Mouse (Mus musculus) ES-Bruce4 (cell line): ENCODE data around the gene Arhgef17. TPM values are rescaled to one million over a fixed set of nuclear protein-coding genes. Genes with fewer than 3 reads are reported as not detected.

Experiments used
- H3K27ac ChIP-seq: 2 replicates; pipeline ENCODE4 v1.5.1; 2012; ENCODE audit warnings: low read length, inconsistent platforms; ENCODE audit not compliant: insufficient read depth
- H3K27me3 ChIP-seq: 2 replicates; pipeline ENCODE4 v1.6.1; 2012; ENCODE audit warnings: mild to moderate bottlenecking, low read length, inconsistent platforms; ENCODE audit not compliant: control insufficient read depth, poor library complexity, insufficient read depth, severe bottlenecking
- H3K36me3 ChIP-seq: 2 replicates; pipeline ENCODE4 v1.6.1; 2012; ENCODE audit warnings: inconsistent platforms, mild to moderate bottlenecking, low read length, moderate library complexity; ENCODE audit not compliant: control insufficient read depth, poor library complexity, insufficient read depth, severe bottlenecking
- H3K4me1 ChIP-seq: one replicate; pipeline ENCODE4 v1.8.1; 2011; ENCODE audit warnings: low read length; ENCODE audit not compliant: control insufficient read depth, insufficient read depth
- H3K4me3 ChIP-seq: 2 replicates; pipeline ENCODE4 v1.5.1; 2011; ENCODE audit warnings: low read depth, mild to moderate bottlenecking, low read length
- H3K9ac ChIP-seq: 2 replicates; pipeline ENCODE4 v1.6.1; 2012; ENCODE audit warnings: low read depth, mild to moderate bottlenecking, inconsistent platforms; ENCODE audit not compliant: poor library complexity, severe bottlenecking
- H3K9me3 ChIP-seq: replicated peaks from 2 replicates; pipeline ENCODE4 v1.6.1; 2012; ENCODE audit warnings: mild to moderate bottlenecking, low read length, inconsistent platforms; ENCODE audit not compliant: control insufficient read depth, poor library complexity, insufficient read depth, severe bottlenecking
- CTCF ChIP-seq: IDR thresholded peaks from one replicate; pipeline ENCODE4 v1.8.1; 2011; ENCODE audit warnings: low read depth, low read length
- EP300 ChIP-seq: IDR thresholded peaks from 2 replicates; pipeline ENCODE4 v1.6.1; 2011; ENCODE audit warnings: low read depth, low read length; ENCODE audit not compliant: insufficient read depth
- POLR2A ChIP-seq: IDR thresholded peaks from one replicate; pipeline ENCODE4 v1.8.1; 2011; ENCODE audit warnings: low read length; ENCODE audit not compliant: insufficient read depth
- polyA plus RNA-seq: library from polyadenylated mRNA; stranded (reverse); fragments of >200 nt; gene quantifications from 2 replicates; pipeline ENCODE4 v1.2.4, GENCODE M21; 2011; ENCODE audit warnings: low read depth; ENCODE audit not compliant: missing spikeins, insufficient read depth, insufficient read length

Gene Arhgef17
- polyA plus RNA-seq, 1 experiment: 21.0 TPM

DNA sequence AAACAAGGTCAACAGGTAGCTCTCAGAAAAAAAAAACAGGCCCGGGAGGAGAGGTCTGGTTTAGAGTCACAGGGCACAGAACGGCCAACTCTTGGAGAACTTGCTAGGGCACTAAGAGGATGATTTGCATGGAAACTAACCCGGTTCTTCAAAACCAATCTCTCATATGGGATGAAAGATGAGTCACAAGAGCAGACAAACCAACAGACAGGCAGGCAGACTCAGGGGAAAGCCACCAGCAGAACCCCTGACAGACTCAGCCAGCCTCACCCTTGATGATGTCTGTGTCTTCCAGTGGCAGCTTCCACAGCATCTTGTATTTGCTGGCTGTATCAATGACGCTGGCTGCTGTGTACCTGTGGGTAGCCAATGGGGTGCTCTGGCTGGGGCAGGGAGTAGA lies 50.0 kb downstream of the Arhgef17 start:
- no peaks in the 10 kb centered on the region for H3K9me3 ChIP-seq
- H3K4me1 ChIP-seq: no peaks in the 10 kb centered on the region
- H3K9ac ChIP-seq: no peak overlapping the region
- H3K4me3 ChIP-seq: no peak overlapping the region
- H3K27me3 ChIP-seq: no peaks in the 10 kb centered on the region
- H3K36me3 ChIP-seq: no peaks in the 10 kb centered on the region
- no peak for TF ChIP-seq CTCF
- no peak for TF ChIP-seq POLR2A
- TF ChIP-seq EP300: no peak
- no peak overlapping the region for H3K27ac ChIP-seq

DNA sequence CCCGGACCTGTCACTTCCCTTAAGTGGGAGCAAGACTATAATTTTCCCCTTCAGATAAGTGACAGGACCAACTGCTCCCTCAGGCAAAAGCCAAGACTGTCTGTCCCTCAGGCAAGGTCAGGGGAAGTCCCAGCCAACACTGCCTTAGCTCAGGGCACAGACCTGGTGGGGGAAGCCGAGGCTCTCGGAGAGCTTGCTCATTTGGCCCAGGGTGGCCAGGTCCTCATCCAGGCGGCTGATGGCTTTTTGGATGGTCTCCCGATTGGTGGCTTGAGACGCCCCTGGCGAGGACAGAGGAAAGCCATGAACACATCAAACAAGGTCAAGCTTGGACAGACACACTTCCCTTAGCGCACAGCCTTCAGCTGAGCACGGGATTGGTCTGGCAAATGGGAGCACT lies 50.4 kb downstream of the Arhgef17 start:
- no peak overlapping the region for H3K9ac ChIP-seq
- no peaks in the 10 kb centered on the region for H3K36me3 ChIP-seq
- TF ChIP-seq EP300: no peak
- no peak for TF ChIP-seq POLR2A
- no peak for TF ChIP-seq CTCF
- H3K4me3 ChIP-seq: no peak overlapping the region
- H3K9me3 ChIP-seq: no peaks in the 10 kb centered on the region
- no peaks in the 10 kb centered on the region for H3K27me3 ChIP-seq
- H3K4me1 ChIP-seq: no peaks in the 10 kb centered on the region
- no peak overlapping the region for H3K27ac ChIP-seq

DNA sequence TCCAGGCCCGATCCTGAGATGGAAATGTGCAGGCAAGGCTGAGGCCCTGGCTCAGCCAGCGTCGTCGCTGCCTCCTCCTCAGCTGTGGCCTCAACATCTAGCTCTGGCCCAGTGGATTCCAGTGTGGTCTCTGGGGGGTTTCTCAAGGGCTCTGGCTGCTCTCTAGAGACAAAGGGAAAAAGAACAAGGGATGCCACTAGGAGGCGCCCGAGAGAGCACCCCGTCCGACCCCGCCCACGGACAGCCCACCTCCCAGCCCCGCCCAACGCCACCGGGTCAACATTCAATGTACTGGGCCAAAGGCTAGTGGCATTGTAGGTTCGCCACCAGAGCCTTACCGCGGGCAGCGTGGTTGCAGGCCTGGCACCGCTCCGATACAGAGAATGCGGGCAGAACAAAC lies 52.3 kb downstream of the Arhgef17 start:
- Histone ChIP-seq H3K4me3 (peak overlapping the region; percentile 67), H3K4me1 (no peaks in the 10 kb centered on the region), H3K27ac (no peak overlapping the region), H3K9ac (no peak overlapping the region), H3K36me3 (no peaks in the 10 kb centered on the region), H3K9me3 (no peaks in the 10 kb centered on the region), H3K27me3 (no peaks in the 10 kb centered on the region)
- TF ChIP-seq CTCF (peak; percentile 70), EP300 (no peak)

DNA sequence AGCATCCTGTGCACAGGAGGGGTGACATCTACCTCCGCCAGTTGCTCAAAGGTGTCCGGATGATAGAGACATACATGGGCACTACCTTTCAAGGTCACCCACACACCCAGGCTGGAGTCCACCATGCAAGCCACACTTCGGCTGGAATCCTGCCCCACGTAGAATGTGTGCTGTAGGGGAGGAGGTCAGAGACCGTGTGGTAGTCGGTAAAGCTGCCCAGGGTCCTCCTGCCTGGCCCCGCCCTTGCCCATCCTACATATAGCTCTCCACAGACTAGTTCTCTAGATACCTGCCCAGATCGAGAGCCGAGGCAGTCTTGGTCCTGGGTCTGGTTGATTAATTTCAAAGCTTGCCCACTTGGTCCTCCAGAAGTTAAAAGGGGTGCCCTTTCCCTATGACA lies 55.1 kb downstream of the Arhgef17 start:
- H3K9me3 ChIP-seq: no peaks in the 10 kb centered on the region
- no peak overlapping the region for H3K9ac ChIP-seq
- no peaks in the 10 kb centered on the region for H3K4me1 ChIP-seq
- no peak overlapping the region for H3K27ac ChIP-seq
- TF ChIP-seq POLR2A (no peak), EP300 (no peak), CTCF (no peak)
- no peaks in the 10 kb centered on the region for H3K36me3 ChIP-seq
- H3K27me3 ChIP-seq: no peaks in the 10 kb centered on the region
- H3K4me3 ChIP-seq: no peak overlapping the region

DNA sequence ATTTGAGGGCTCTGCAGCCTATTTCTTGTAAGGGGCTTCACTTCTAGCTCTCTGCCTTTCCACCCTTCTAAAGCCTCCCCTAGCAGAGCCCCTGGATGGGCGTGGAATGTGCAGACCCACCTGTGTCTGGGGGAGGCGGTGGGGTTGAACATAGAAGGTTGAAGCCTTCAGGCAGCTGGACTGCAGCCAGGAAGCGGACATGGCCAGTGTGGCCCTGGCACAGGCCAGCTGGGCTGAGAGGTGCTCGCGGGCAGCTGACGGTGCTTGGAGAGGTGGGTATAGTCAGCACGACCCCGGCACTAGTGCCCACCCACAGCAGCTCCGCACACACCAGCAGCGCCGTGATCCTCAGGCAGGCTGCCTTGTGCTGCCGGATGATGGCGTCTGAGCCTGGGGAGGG lies 55.6 kb downstream of the Arhgef17 start:
- H3K9ac ChIP-seq: no peak overlapping the region
- no peaks in the 10 kb centered on the region for H3K36me3 ChIP-seq
- no peaks in the 10 kb centered on the region for H3K27me3 ChIP-seq
- H3K27ac ChIP-seq: no peak overlapping the region
- H3K4me3 ChIP-seq: no peak overlapping the region
- H3K9me3 ChIP-seq: no peaks in the 10 kb centered on the region
- H3K4me1 ChIP-seq: no peaks in the 10 kb centered on the region
- TF ChIP-seq POLR2A (no peak), EP300 (no peak), CTCF (no peak)

DNA sequence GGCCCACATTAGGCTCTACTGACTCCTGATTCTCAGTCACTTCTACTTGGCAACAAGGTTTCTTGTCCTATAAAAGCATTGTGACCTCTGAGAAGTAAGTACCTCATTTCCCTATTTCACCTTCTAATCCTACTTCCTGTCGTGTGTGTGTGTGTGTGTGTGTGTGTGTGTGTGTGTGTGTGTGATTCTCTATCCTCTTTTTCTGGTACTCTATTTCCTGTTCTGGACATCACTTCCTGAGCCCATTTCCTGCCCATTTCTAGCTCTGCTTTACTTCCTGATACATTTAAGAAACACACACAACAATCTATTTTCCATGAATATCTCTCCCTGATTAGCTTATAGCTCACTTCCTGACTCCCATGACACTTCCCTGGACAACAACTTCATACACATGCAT lies 56.1 kb downstream of the Arhgef17 start:
- no peaks in the 10 kb centered on the region for H3K4me1 ChIP-seq
- H3K9me3 ChIP-seq: no peaks in the 10 kb centered on the region
- H3K9ac ChIP-seq: no peak overlapping the region
- TF ChIP-seq CTCF (no peak), EP300 (no peak), POLR2A (no peak)
- H3K27ac ChIP-seq: no peak overlapping the region
- no peaks in the 10 kb centered on the region for H3K36me3 ChIP-seq
- H3K4me3 ChIP-seq: no peak overlapping the region
- H3K27me3 ChIP-seq: no peaks in the 10 kb centered on the region

DNA sequence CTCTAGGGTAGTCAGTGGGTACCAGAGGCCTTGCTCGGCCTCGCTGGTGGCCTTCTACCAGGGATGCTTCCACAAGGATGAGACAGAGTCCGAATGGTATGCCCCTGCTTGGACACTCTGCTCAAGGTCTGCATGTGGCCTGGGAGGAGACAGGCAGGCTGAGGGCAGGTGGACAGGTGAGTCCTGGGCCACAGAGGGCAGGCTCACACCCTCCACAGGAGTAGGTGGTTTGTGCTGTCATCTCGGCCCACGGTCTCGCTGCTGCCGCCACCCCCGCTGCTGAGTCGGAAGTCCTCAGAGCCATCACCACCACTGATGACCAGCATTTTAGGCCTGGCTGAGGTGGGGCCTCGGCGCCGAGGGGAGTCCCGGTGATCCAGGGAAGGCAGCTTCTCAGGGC lies 58.7 kb downstream of the Arhgef17 start:
- H3K4me1 ChIP-seq: no peaks in the 10 kb centered on the region
- H3K36me3 ChIP-seq: no peaks in the 10 kb centered on the region

More for the DNA sequence above, 58.7 kb downstream of the Arhgef17 start:
- TF ChIP-seq EP300 (no peak), POLR2A (no peak), CTCF (no peak)
- Histone ChIP-seq H3K27me3 (no peaks in the 10 kb centered on the region), H3K4me3 (no peak overlapping the region), H3K27ac (no peak overlapping the region), H3K9ac (no peak overlapping the region), H3K9me3 (no peaks in the 10 kb centered on the region)
